Mouse (Mus musculus) left cerebral cortex, postnatal 25 days (tissue): ENCODE results near the gene Ccpg1. TPM values are rescaled to one million over a fixed set of nuclear protein-coding genes. Genes with fewer than 3 reads are reported as not detected.

Experiments used
- DNase-seq, 2 experiments: peaks; one replicate each; pipeline ENCODE4 v3.0.0; 2022; ENCODE audit warnings: low spot score in 2 of 2, mixed read lengths in 1 of 2
- intact Hi-C: fragments of 180-260 bp; cut with DNase I; formaldehyde crosslinking; loops from one replicate; pipeline ENCODE4 v1.15.1; 2025
- total RNA-seq, 2 experiments: library from RNA; stranded (reverse); gene quantifications; 2 replicates each; pipeline ENCODE4 v1.2.3; 2021

The Ccpg1 gene
- total RNA-seq, 2 experiments from 2014 or later: 111 to 123 TPM

GRCm38 (mm10) chr9:72988706-72989105, 3.5 kb downstream of the Ccpg1 start:
- DNase-seq: no peak
- intact Hi-C loops: no loop called here

DNA sequence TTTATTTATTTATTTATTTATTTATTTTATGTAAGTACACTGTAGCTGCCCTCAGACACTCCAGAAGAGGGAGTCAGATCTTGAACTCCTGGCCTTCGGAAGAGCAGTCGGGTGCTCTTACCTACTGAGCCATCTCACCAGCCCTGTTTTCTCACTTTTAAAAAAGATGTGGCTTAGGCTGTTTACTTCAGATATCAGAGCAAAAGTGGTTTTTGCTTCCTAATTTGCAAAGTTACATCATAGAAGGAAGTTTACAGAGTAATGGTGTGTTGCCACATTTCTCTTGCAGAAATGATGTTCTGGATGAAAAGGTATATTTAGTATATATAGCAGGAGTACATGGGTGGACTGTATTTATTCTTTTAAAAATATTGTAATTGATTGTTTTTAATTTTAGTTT, 6.2 kb downstream of the Ccpg1 start:
- intact Hi-C loops: no loop called here
- DNase-seq: no peak

GRCm38 (mm10) chr9:72992576-72992975, 7.3 kb downstream of the Ccpg1 start:
- intact Hi-C loops: no loop called here
- no peak for DNase-seq

GRCm38 (mm10) chr9:72996167-72996566, 10.9 kb downstream of the Ccpg1 start:
- intact Hi-C loops: no loop called here
- no peak for DNase-seq

GRCm38 (mm10) chr9:72996806-72997205, 11.6 kb downstream of the Ccpg1 start:
- intact Hi-C loops: no loop called here
- no peak for DNase-seq

- intact Hi-C loops: no loop called here
- DNase-seq: no peak
Observed at GRCm38 (mm10) chr9:73000487-73000886, 15.3 kb downstream of the Ccpg1 start.

GRCm38 (mm10) chr9:73001314-73002011, 16.2 kb downstream of the Ccpg1 start:
- no peak for DNase-seq
- intact Hi-C loops: no loop called here

GRCm38 (mm10) chr9:73002177-73002576, 16.9 kb downstream of the Ccpg1 start:
- no peak for DNase-seq

GRCm38 (mm10) chr9:73004076-73004475, 18.8 kb downstream of the Ccpg1 start:
- intact Hi-C loops: no loop called here
- no peak for DNase-seq

More at GRCm38 (mm10) chr9:73002177-73002576, 16.9 kb downstream of the Ccpg1 start:
- intact Hi-C loops: no loop called here

- no peak for DNase-seq
- intact Hi-C loops: no loop called here
Observed at GRCm38 (mm10) chr9:73005106-73005505, 19.9 kb downstream of the Ccpg1 start.

GRCm38 (mm10) chr9:73006175-73006574, 20.9 kb downstream of the Ccpg1 start:
- intact Hi-C loops: no loop called here
- no peak for DNase-seq

DNA sequence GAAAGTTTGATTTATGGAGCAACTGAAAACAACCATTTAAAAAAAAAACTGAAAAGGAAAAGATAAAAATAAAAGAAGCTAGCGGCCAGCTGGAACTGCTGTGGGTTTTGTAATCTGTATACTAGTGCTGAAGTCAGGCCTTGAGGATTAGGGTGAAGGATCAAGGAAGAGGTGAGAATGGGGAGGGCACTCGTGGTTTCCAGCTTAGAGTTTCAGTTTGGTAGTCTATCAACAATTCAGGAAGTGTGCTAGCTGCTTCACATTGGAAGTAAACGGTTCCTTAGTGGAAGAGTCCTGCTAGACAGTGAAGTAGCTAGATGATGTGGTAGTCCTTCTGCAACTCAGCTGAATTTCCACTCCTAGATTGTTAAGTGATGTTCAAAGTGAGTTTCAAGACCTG, 23.2 kb downstream of the Ccpg1 start:
- intact Hi-C loops: no loop called here
- no peak for DNase-seq

GRCm38 (mm10) chr9:73012629-73013028, 27.4 kb downstream of the Ccpg1 start:
- intact Hi-C loops: no loop called here
- DNase-seq: no peak

DNA sequence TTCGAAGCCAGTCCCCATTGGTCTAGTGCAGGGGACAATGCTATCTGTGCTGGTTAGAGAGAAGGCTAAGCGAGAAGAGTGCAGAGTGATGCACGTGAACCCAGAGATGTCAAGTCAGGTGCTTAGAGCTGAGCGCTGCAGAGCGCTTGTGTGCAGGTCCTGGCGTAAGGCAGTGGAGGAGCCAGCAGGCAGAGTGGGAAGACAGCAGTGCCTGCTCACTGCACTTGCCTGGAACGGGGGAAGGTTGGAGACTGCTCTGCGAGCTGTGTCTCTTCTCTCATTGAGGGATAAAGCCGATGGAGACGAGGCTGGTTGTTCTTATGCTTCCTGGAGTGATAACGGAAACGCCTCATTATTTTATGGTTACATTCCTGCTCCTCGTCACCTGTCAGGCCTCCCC, 29.5 kb downstream of the Ccpg1 start:
- peak in 1 of 2 experiments; percentile 19 for DNase-seq
- intact Hi-C loops: no loop called here

DNA sequence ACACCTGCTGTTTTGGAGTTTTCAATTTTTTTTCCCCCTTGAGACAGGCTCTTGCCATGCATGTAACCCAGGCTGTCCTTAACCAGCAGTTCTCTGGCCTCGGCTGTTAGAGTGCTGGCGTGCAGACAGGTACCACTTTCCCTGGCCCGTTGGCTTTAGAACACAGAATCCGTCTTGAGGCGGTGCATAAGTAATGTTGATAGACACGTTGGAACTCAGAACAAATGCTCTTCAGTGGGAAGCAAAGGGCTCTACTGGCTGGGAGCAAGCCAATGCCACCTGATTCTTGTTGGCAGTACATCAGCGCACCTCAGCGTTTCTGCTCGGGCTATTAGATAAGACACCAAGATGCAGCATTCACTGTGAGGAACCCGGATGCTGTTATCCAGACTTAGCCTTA, 34.6 kb downstream of the Ccpg1 start:
- no peak for DNase-seq
- intact Hi-C loops: no loop called here

DNA sequence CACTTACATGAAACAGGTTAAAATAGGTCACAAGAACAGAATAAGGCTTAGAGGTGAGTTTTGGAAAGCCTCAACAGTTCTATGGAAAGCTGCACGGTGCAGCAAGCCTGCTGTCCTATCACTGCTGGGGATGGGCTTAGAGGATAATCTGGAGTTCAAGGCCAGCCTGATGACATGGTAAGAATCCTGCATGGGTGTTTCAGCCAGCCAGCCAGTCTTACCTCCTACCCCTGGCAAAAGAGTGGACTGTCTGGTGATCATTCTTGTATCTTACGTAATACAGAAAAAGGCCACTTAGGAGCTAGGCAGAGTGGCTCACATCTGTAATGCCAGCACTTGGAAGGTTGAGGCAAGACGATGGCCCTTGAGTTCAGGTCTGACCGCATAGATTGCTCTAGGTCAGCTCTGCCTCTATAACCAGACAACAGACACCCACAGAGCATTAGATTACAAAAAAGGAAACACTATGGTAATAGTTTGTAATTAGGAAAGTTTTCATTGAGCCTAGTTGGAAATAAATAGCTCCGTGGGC, 35.4 kb downstream of the Ccpg1 start:
- no peak for DNase-seq
- intact Hi-C loops: no loop called here

GRCm38 (mm10) chr9:73025818-73026636, 40.8 kb downstream of the Ccpg1 start:
- intact Hi-C loops: loop anchor here (5.0 kb wide), 1 partner anchor 66 kb away; no protein-coding TSS in a partner anchor

DNA sequence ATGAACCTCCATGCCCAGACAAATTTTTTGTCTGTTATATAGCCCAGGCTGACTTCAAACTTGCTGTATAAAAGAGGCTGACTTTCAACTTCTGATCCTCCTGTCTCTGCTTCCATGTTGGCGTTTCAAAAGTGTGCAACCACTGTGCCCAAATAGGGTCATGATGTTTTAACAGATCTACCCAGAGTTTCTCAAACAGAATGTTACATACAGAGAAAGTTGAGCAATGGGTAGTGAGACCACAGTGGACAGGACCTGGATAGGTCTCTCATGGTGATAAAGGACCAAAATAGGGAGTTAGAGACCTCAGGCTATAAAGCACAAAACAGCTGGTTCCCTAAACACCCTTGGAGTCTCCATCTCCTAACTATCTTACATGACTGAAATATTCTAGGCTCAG, 45.2 kb downstream of the Ccpg1 start:
- intact Hi-C loops: no loop called here
- DNase-seq: no peak

More at GRCm38 (mm10) chr9:73025818-73026636, 40.8 kb downstream of the Ccpg1 start:
- peak; percentile 17 to 55 for DNase-seq

DNA sequence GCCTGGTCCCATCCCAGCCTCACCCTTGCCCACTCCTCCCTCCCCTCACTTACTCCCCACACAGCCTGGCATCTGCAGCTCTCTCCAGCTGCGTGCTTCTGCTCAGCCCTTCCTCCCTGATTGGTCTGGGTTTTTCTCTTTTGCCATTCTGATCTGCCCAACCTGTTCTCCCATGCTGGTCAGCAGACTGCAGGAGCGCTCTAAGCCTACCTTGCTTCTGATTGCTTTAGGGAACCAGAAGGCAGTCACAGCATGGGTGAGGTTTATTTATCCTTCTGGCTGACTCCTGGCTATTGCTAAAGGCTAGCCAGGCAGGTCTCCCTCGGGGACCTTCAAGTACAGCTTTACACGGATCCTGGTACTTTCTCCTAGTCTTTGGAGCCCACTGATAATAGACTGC, 46.2 kb downstream of the Ccpg1 start:
- DNase-seq: no peak
- intact Hi-C loops: no loop called here

- intact Hi-C loops: no loop called here
- no peak for DNase-seq
Observed at GRCm38 (mm10) chr9:73033406-73033805, 48.2 kb downstream of the Ccpg1 start.
